Mouse (Mus musculus): ENCODE measurements around the gene Ubc. TPM values are rescaled to one million over a fixed set of nuclear protein-coding genes. Genes with fewer than 3 reads are reported as not detected.
"Not testable (repeated sequence)": the region's sequence is repeated elsewhere in the genome, so short reads cannot be mapped to it uniquely, and the experiment has no call there.

The Ubc gene
- polyA plus RNA-seq, 1 experiment from 2014 or later: 1,158 TPM

- H3K27me3 ChIP-seq: peaks cover 7% of the 10 kb centered on the region; the same call in 1 of the 2 replicates
- H3K4me2 ChIP-seq (replicated peaks): no peak overlapping the region
- H3K27ac ChIP-seq (replicated peaks): no peak overlapping the region
These were observed 12.5 kb upstream of the Ubc start for GRCm38 (mm10) chr5:125402476-125402875.

GRCm38 (mm10) chr5:125400903-125401302, 10.9 kb upstream of the Ubc start:
- Histone ChIP-seq H3K36me3 (no peaks in the 10 kb centered on the region), H3K27me3 (peaks cover 7% of the 10 kb centered on the region; the same call in 1 of the 2 replicates)
- no peak for ATAC-seq (ENCODE audit: low FRiP score, low read depth)

More at GRCm38 (mm10) chr5:125402476-125402875, 12.5 kb upstream of the Ubc start:
- H3K36me3 ChIP-seq: no peaks in the 10 kb centered on the region
- H3K4me3 ChIP-seq: no peak overlapping the region
- peaks cover 19% of the 10 kb centered on the region for H3K4me1 ChIP-seq
- no peaks in the 10 kb centered on the region for H3K9me3 ChIP-seq
- WGBS: 53% methylated on average over 10 of the region's 10 CpGs
- ATAC-seq (ENCODE audit: low FRiP score, low read depth): no peak
- no peak overlapping the region for H3K9ac ChIP-seq (replicated peaks)

GRCm38 (mm10) chr5:125395008-125395407, 5.0 kb upstream of the Ubc start:
- H3K27me3 ChIP-seq: no peaks in the 10 kb centered on the region
- peaks cover 30% of the 10 kb centered on the region for H3K4me1 ChIP-seq
- WGBS: 41% methylated on average over 3 of the region's 3 CpGs
- H3K9ac ChIP-seq (replicated peaks): 0 out of 2 replicates have a peak overlapping the region, but pooled peaks have one; percentile 31
- peak overlapping the region; percentile 54 for H3K4me2 ChIP-seq (replicated peaks)
- peak overlapping the region; percentile 100 for H3K27ac ChIP-seq (replicated peaks)
- no peaks in the 10 kb centered on the region for H3K9me3 ChIP-seq
- ATAC-seq (ENCODE audit: low FRiP score, low read depth): no peak
- H3K4me3 ChIP-seq: no peak overlapping the region
- no peaks in the 10 kb centered on the region for H3K36me3 ChIP-seq

More at GRCm38 (mm10) chr5:125400903-125401302, 10.9 kb upstream of the Ubc start:
- Histone ChIP-seq H3K4me1 (peaks cover 8% of the 10 kb centered on the region; the same call in 1 of the 2 replicates), H3K9ac (replicated peaks) (no peak overlapping the region), H3K9me3 (no peaks in the 10 kb centered on the region), H3K4me3 (no peak overlapping the region), H3K27ac (replicated peaks) (no peak overlapping the region), H3K4me2 (replicated peaks) (no peak overlapping the region)
- 70% methylated on average over 7 of the region's 7 CpGs for WGBS

- Histone ChIP-seq H3K4me3 (peak overlapping the region; percentile 28), H3K4me2 (replicated peaks) (peak overlapping the region; percentile 54), H3K36me3 (no peaks in the 10 kb centered on the region), H3K27ac (replicated peaks) (peak overlapping the region; percentile 100), H3K9me3 (no peaks in the 10 kb centered on the region), H3K27me3 (no peaks in the 10 kb centered on the region), H3K9ac (replicated peaks) (peak overlapping the region; percentile 55), H3K4me1 (peaks cover 30% of the 10 kb centered on the region)
- ATAC-seq (ENCODE audit: low FRiP score, low read depth): peak; percentile 80
- 9% methylated on average over 20 of the region's 25 CpGs for WGBS
These were observed 3.9 kb upstream of the Ubc start for GRCm38 (mm10) chr5:125393622-125394603.

GRCm38 (mm10) chr5:125392977-125393621, 3.1 kb upstream of the Ubc start:
- Histone ChIP-seq H3K9ac (replicated peaks) (peak overlapping the region; percentile 55; the same call in 1 of the 2 replicates), H3K4me1 (peaks cover 36% of the 10 kb centered on the region), H3K36me3 (no peaks in the 10 kb centered on the region), H3K27me3 (no peaks in the 10 kb centered on the region), H3K9me3 (no peaks in the 10 kb centered on the region), H3K4me3 (peak overlapping the region; percentile 28), H3K27ac (replicated peaks) (peak overlapping the region; percentile 100), H3K4me2 (replicated peaks) (peak overlapping the region; percentile 54)
- ATAC-seq (ENCODE audit: low FRiP score, low read depth): peak; percentile 82
- WGBS: under 1% methylated on average over 20 of the region's 20 CpGs

GRCm38 (mm10) chr5:125392618-125392976, 2.6 kb upstream of the Ubc start:
- no peaks in the 10 kb centered on the region for H3K27me3 ChIP-seq
- H3K4me3 ChIP-seq: 0 out of 2 replicates have a peak overlapping the region, but pooled peaks have one; percentile 28
- WGBS: 32% methylated on average over 1 of the region's 1 CpGs
- peaks cover 36% of the 10 kb centered on the region for H3K4me1 ChIP-seq
- no peaks in the 10 kb centered on the region for H3K9me3 ChIP-seq
- no peaks in the 10 kb centered on the region for H3K36me3 ChIP-seq
- ATAC-seq (ENCODE audit: low FRiP score, low read depth): peak; percentile 5; the same call in 1 of the 2 replicates
- no peak overlapping the region for H3K9ac ChIP-seq (replicated peaks)
- H3K4me2 ChIP-seq (replicated peaks): 0 out of 2 replicates have a peak overlapping the region, but pooled peaks have one; percentile 54
- H3K27ac ChIP-seq (replicated peaks): peak overlapping the region; percentile 100

GRCm38 (mm10) chr5:125392176-125392575, 2.2 kb upstream of the Ubc start:
- not testable (repeated sequence) for H3K27me3 ChIP-seq; ATAC-seq (ENCODE audit: low FRiP score, low read depth); H3K36me3 ChIP-seq; H3K4me2 ChIP-seq (replicated peaks); H3K9ac ChIP-seq (replicated peaks); H3K9me3 ChIP-seq; H3K4me3 ChIP-seq
- H3K27ac ChIP-seq (replicated peaks): peak overlapping the region; percentile 100
- 92% methylated on average over 4 of the region's 4 CpGs for WGBS
- peaks cover 36% of the 10 kb centered on the region for H3K4me1 ChIP-seq

GRCm38 (mm10) chr5:125391609-125392008, 1.6 kb upstream of the Ubc start:
- no peaks in the 10 kb centered on the region for H3K36me3 ChIP-seq
- no peak overlapping the region for H3K4me3 ChIP-seq
- ATAC-seq (ENCODE audit: low FRiP score, low read depth): no peak
- 90% methylated on average over 5 of the region's 5 CpGs for WGBS
- H3K27me3 ChIP-seq: no peaks in the 10 kb centered on the region
- H3K9me3 ChIP-seq: no peaks in the 10 kb centered on the region
- H3K27ac ChIP-seq (replicated peaks): no peak overlapping the region
- peaks cover 36% of the 10 kb centered on the region for H3K4me1 ChIP-seq
- H3K9ac ChIP-seq (replicated peaks): no peak overlapping the region
- H3K4me2 ChIP-seq (replicated peaks): no peak overlapping the region

GRCm38 (mm10) chr5:125390906-125391477, 990 bp upstream of the Ubc start:
- 95% methylated on average over 3 of the region's 3 CpGs for WGBS
- Histone ChIP-seq H3K27me3 (no peaks in the 10 kb centered on the region), H3K27ac (replicated peaks) (no peak overlapping the region), H3K9ac (replicated peaks) (no peak overlapping the region), H3K4me3 (no peak overlapping the region), H3K4me2 (replicated peaks) (no peak overlapping the region), H3K4me1 (peaks cover 36% of the 10 kb centered on the region), H3K9me3 (no peaks in the 10 kb centered on the region), H3K36me3 (peaks cover under 1% of the 10 kb centered on the region)
- ATAC-seq (ENCODE audit: low FRiP score, low read depth): no peak

- under 1% methylated on average over 41 of the region's 41 CpGs for WGBS
- Histone ChIP-seq H3K27ac (replicated peaks) (peak within 1 kb of the TSS; percentile 98), H3K9ac (replicated peaks) (peak within 1 kb of the TSS; percentile 98), H3K4me2 (replicated peaks) (peak within 1 kb of the TSS; percentile 98), H3K27me3 (no peaks in the 10 kb centered on the region), H3K4me1 (peaks cover 38% of the 10 kb centered on the region), H3K9me3 (no peaks in the 10 kb centered on the region), H3K36me3 (peaks cover 17% of the 10 kb centered on the region), H3K4me3 (peak within 1 kb of the TSS; percentile 99)
- peak; percentile 25 for ATAC-seq (ENCODE audit: low FRiP score, low read depth)
These were observed 847 bp downstream of the Ubc start, which contains the start of gene Gm10382 for GRCm38 (mm10) chr5:125389131-125389578. Gene Gm10382 (plus strand): TSS chr5:125389322.

- no peak for ATAC-seq (ENCODE audit: low FRiP score, low read depth)
- H3K27ac ChIP-seq (replicated peaks): no peak overlapping the region
These were observed 1.5 kb downstream of the Ubc start for GRCm38 (mm10) chr5:125388358-125389092.

More at GRCm38 (mm10) chr5:125388358-125389092, 1.5 kb downstream of the Ubc start:
- peak overlapping the region; percentile 98 for H3K9ac ChIP-seq (replicated peaks)
- peaks cover 17% of the 10 kb centered on the region for H3K36me3 ChIP-seq
- H3K4me2 ChIP-seq (replicated peaks): peak overlapping the region; percentile 98
- H3K9me3 ChIP-seq: no peaks in the 10 kb centered on the region
- no peaks in the 10 kb centered on the region for H3K27me3 ChIP-seq
- WGBS: 29% methylated on average over 13 of the region's 13 CpGs
- H3K4me3 ChIP-seq: peak overlapping the region; percentile 99
- H3K4me1 ChIP-seq: peaks cover 32% of the 10 kb centered on the region
